Mouse (Mus musculus): Measurements from ENCODE around the gene Gcgr. TPM values are rescaled to one million over a fixed set of nuclear protein-coding genes. Genes with fewer than 3 reads are reported as not detected.

Gene Gcgr
- polyA plus RNA-seq, 2 experiments: 4.9 to 11.2 TPM

DNA sequence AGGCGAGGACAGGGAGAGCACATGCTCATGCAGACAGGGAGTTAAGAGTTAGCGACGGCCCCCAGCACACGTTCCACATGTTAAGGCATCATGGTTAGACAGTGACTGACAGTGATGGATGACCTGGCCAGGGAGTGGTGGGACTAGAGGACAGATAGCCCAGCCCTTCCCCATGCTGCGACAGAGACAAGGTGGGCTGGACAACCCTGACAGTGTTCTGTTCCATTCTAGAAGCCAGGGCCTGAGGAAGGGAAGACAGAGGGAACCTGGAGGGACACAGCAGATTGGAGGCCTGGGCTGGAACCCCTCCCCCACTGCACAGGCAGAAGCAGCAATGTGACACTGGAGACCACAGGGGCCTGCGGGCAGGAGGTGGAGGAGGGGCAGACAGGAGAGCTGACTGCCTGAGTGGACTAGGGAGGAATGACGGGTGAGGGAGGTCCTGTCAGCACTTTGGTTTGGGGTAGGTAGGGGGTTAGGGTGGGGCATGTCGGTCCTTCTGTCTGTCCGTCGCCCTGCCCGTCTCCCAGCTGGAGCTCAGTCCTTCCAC lies 48.3 kb downstream of the Gcgr start:
- H3K9me3 ChIP-seq (ENCODE audit: control insufficient read depth, low read length): no peaks in the 10 kb centered on the region
- H3K36me3 ChIP-seq (ENCODE audit: control insufficient read depth, insufficient read depth, low read length): peaks cover 34% of the 10 kb centered on the region
- no peak for TF ChIP-seq POLR2A (IDR thresholded peaks at IDR 0.05; ENCODE audit: borderline replicate concordance, extremely low read depth, insufficient read depth, insufficient read length)
- H3K9ac ChIP-seq (ENCODE audit: low read depth, low read length, severe bottlenecking): 0 out of 2 replicates have a peak overlapping the region, but pooled peaks have one; percentile 85
- 80% methylated on average over 11 of the region's 11 CpGs for WGBS
- H3K27me3 ChIP-seq (ENCODE audit: control insufficient read depth, insufficient read depth, low read length): no peaks in the 10 kb centered on the region
- H3K4me3 ChIP-seq (replicated peaks; ENCODE audit: low read length): no peak overlapping the region
- H3K4me1 ChIP-seq (ENCODE audit: control insufficient read depth, insufficient read depth, low read length): peaks cover 25% of the 10 kb centered on the region
- H3K27ac ChIP-seq (replicated peaks; ENCODE audit: low read depth, low read length): no peak overlapping the region
- ATAC-seq (ENCODE audit: low FRiP score, low read depth): no peak
- DNase-seq (ENCODE audit: low spot score): no peak
- H3K4me2 ChIP-seq (replicated peaks; ENCODE audit: low read depth, low read length, severe bottlenecking): no peak overlapping the region

- Histone ChIP-seq H3K36me3 (ENCODE audit: control insufficient read depth, insufficient read depth, low read length) (peaks cover 39% of the 10 kb centered on the region), H3K27ac (replicated peaks; ENCODE audit: low read depth, low read length) (no peak overlapping the region), H3K27me3 (ENCODE audit: control insufficient read depth, insufficient read depth, low read length) (no peaks in the 10 kb centered on the region), H3K4me3 (replicated peaks; ENCODE audit: low read length) (peak overlapping the region; percentile 82), H3K4me1 (ENCODE audit: control insufficient read depth, insufficient read depth, low read length) (peaks cover 22% of the 10 kb centered on the region), H3K9me3 (ENCODE audit: control insufficient read depth, low read length) (no peaks in the 10 kb centered on the region), H3K4me2 (replicated peaks; ENCODE audit: low read depth, low read length, severe bottlenecking) (peak overlapping the region; percentile 96), H3K9ac (ENCODE audit: low read depth, low read length, severe bottlenecking) (peak overlapping the region; percentile 85)
- DNase-seq (ENCODE audit: low spot score) (peak; percentile 73), ATAC-seq (ENCODE audit: low FRiP score, low read depth) (no peak)
- WGBS: 59% methylated on average over 15 of the region's 15 CpGs
- TF ChIP-seq POLR2A (IDR thresholded peaks at IDR 0.05; ENCODE audit: borderline replicate concordance, extremely low read depth, insufficient read depth, insufficient read length): no peak
Measured at GRCm38 (mm10) chr11:120579316-120580107, 49.0 kb downstream of the Gcgr start.

- Histone ChIP-seq H3K9ac (ENCODE audit: low read depth, low read length, severe bottlenecking) (peak overlapping the region; percentile 85), H3K4me3 (replicated peaks; ENCODE audit: low read length) (peak overlapping the region; percentile 82), H3K27ac (replicated peaks; ENCODE audit: low read depth, low read length) (peak overlapping the region; percentile 93), H3K36me3 (ENCODE audit: control insufficient read depth, insufficient read depth, low read length) (peaks cover 40% of the 10 kb centered on the region), H3K27me3 (ENCODE audit: control insufficient read depth, insufficient read depth, low read length) (no peaks in the 10 kb centered on the region), H3K4me2 (replicated peaks; ENCODE audit: low read depth, low read length, severe bottlenecking) (peak overlapping the region; percentile 96), H3K4me1 (ENCODE audit: control insufficient read depth, insufficient read depth, low read length) (peaks cover 21% of the 10 kb centered on the region), H3K9me3 (ENCODE audit: control insufficient read depth, low read length) (no peaks in the 10 kb centered on the region)
- no peak for TF ChIP-seq POLR2A (IDR thresholded peaks at IDR 0.05; ENCODE audit: borderline replicate concordance, extremely low read depth, insufficient read depth, insufficient read length)
- ATAC-seq (ENCODE audit: low FRiP score, low read depth): no peak
- 59% methylated on average over 7 of the region's 7 CpGs for WGBS
- no peak for DNase-seq (ENCODE audit: low spot score)
Measured at GRCm38 (mm10) chr11:120580190-120580589, 49.7 kb downstream of the Gcgr start.

- Histone ChIP-seq H3K36me3 (ENCODE audit: control insufficient read depth, insufficient read depth, low read length) (peaks cover 46% of the 10 kb centered on the region), H3K9ac (ENCODE audit: low read depth, low read length, severe bottlenecking) (peak overlapping the region; percentile 85), H3K4me3 (replicated peaks; ENCODE audit: low read length) (peak overlapping the region; percentile 82), H3K4me1 (ENCODE audit: control insufficient read depth, insufficient read depth, low read length) (peaks cover 21% of the 10 kb centered on the region), H3K27ac (replicated peaks; ENCODE audit: low read depth, low read length) (peak overlapping the region; percentile 93), H3K27me3 (ENCODE audit: control insufficient read depth, insufficient read depth, low read length) (no peaks in the 10 kb centered on the region), H3K4me2 (replicated peaks; ENCODE audit: low read depth, low read length, severe bottlenecking) (peak overlapping the region; percentile 96), H3K9me3 (ENCODE audit: control insufficient read depth, low read length) (no peaks in the 10 kb centered on the region)
- TF ChIP-seq POLR2A (IDR thresholded peaks at IDR 0.05; ENCODE audit: borderline replicate concordance, extremely low read depth, insufficient read depth, insufficient read length): no peak
- ATAC-seq (ENCODE audit: low FRiP score, low read depth) (peak; percentile 38), DNase-seq (ENCODE audit: low spot score) (no peak)
- 5% methylated on average over 21 of the region's 44 CpGs for WGBS
Measured at GRCm38 (mm10) chr11:120580871-120581331, 50.4 kb downstream of the Gcgr start.

DNA sequence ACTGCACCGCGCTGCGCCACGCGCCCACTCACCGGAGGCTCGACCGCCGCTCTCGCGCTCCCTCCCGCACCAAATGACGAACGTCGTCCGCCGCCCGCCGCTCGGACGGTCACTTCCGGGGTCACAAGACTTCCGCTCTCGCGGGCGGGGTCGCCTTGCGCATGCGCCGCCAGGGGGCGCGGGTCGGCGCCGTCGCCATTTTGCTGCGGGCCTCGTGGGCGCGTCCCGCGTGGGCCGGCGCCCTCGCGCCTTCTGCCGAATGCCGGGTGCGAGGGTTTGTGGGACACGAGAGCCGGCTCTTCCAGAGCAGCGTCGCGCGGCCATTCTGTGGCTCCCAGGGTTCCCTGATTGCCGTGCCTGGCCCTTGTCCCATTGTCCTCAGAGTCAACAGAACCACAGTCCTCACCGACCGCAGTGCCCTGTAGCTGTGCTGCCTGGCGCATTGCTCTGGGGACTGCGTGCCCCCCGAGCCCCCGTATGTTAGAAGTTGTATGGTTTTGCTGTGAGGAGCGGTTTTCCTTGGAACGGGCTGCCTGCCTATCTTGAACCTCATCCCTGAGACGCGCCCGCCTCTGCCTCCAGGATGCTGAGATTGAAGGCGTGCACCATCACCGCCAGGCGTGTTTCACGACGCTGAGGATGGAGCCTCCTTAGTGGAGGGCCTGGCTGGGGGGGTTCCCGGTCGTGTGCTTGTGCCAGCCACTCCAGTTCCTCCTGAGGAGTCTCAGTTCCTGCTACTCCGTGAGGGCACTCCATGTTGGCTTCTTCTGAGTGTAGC lies 51.2 kb downstream of the Gcgr start, which contains the start of gene Arhgdia:
Arhgdia (minus strand) TSS at position 135 of the 778 bp plus-strand sequence.
- Histone ChIP-seq H3K4me1 (ENCODE audit: control insufficient read depth, insufficient read depth, low read length) (peaks cover 21% of the 10 kb centered on the region), H3K27me3 (ENCODE audit: control insufficient read depth, insufficient read depth, low read length) (no peaks in the 10 kb centered on the region), H3K9ac (ENCODE audit: low read depth, low read length, severe bottlenecking) (peak within 1 kb of the TSS; percentile 85), H3K27ac (replicated peaks; ENCODE audit: low read depth, low read length) (peak within 1 kb of the TSS; percentile 93), H3K4me2 (replicated peaks; ENCODE audit: low read depth, low read length, severe bottlenecking) (peak within 1 kb of the TSS; percentile 96), H3K4me3 (replicated peaks; ENCODE audit: low read length) (peak within 1 kb of the TSS; percentile 82), H3K9me3 (ENCODE audit: control insufficient read depth, low read length) (no peaks in the 10 kb centered on the region), H3K36me3 (ENCODE audit: control insufficient read depth, insufficient read depth, low read length) (peaks cover 54% of the 10 kb centered on the region)
- peak; percentile 83; the same call in 1 of the 2 replicates for TF ChIP-seq POLR2A (IDR thresholded peaks at IDR 0.05; ENCODE audit: borderline replicate concordance, extremely low read depth, insufficient read depth, insufficient read length)
- 9% methylated on average over 56 of the region's 75 CpGs for WGBS
- ATAC-seq (ENCODE audit: low FRiP score, low read depth): peak; percentile 73
- peak; percentile 77 for DNase-seq (ENCODE audit: low spot score)

Data from limb, embryonic 14.5 days (tissue).